Mouse (Mus musculus) cerebellum, postnatal 14 days (tissue): ENCODE measurements around the gene Hmgb2.

Experiments used
- DNase-seq, 2 experiments: peaks; one replicate each; pipeline ENCODE4 v3.0.0; 2021; ENCODE audit warnings: mixed read lengths in 2 of 2

Hmgb2 gene

DNA sequence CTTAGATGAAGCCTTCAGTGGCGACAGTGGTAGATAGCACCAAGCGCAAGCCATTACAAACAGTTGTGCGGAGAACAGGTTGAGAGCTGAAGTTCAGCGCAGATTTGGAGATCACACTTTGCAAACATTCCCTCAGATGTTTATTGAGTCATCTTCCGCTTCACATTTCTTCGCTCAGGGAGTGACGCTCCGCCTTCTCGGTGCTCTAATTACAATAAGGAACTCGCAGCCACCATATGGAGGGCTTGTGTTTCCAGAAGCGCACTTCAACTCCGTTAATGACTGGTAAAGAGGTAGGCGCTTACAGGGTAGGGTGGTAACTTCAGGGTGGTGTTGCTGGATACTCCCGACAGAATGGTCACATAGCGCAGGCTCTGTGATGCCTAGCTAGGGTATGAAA is 52.0 kb downstream of the Hmgb2 start:
- DNase-seq = no peak

DNA sequence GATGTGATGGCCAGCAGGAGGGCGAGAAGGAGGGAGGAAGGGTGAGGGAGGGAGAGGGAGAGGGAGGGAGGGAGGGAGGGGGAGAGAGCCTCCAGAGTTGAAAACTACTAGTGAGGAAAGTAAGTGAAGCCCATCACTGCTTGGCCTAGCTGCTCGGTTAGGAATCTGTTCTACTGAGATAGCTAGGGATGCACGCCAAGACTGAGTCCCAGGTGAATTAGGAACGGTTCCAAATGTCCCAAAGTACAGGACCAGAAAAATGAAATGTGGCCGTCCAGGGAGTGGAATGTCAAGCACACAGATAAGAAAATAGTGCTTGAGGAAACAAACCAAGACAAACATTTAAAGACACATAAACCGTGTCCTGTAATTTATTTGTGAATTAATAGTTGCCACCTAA is 53.3 kb downstream of the Hmgb2 start:
- no peak for DNase-seq
